Mouse (Mus musculus) midbrain, embryonic 12.5 days (tissue): ENCODE results near the gene Syne2. TPM values are rescaled to one million over a fixed set of nuclear protein-coding genes. Genes with fewer than 3 reads are reported as not detected.

Experiments used
- ATAC-seq: fragments of 200-750 bp; cut with Nextera tagmentation; 2 replicates; pipeline ENCODE4 v1.8.0; 2017; ENCODE audit warnings: low read depth, moderate TSS enrichment, moderate library complexity; ENCODE audit not compliant: low FRiP score
- H3K27ac ChIP-seq: fragments of 300-500 bp; sonication (generic); replicated peaks from 2 replicates; pipeline ENCODE4 v1.5.1; 2016; ENCODE audit warnings: mild to moderate bottlenecking
- H3K27me3 ChIP-seq: fragments of 300-500 bp; sonication (generic); 2 replicates; pipeline ENCODE4 v1.6.1; 2016; ENCODE audit warnings: mild to moderate bottlenecking
- H3K36me3 ChIP-seq: fragments of 300-500 bp; sonication (generic); 2 replicates; pipeline ENCODE4 v1.6.1; 2016
- H3K4me1 ChIP-seq: fragments of 300-500 bp; sonication (generic); 2 replicates; pipeline ENCODE4 v1.6.1; 2016
- H3K4me2 ChIP-seq: fragments of 300-500 bp; sonication (generic); replicated peaks from 2 replicates; pipeline ENCODE4 v1.6.1; 2016; ENCODE audit warnings: mild to moderate bottlenecking, moderate library complexity
- H3K4me3 ChIP-seq: fragments of 300-500 bp; sonication (generic); 2 replicates; pipeline ENCODE4 v1.5.1; 2016; ENCODE audit warnings: mild to moderate bottlenecking
- H3K9ac ChIP-seq: fragments of 300-500 bp; sonication (generic); replicated peaks from 2 replicates; pipeline ENCODE4 v1.6.1; 2016; ENCODE audit warnings: mild to moderate bottlenecking, moderate library complexity
- H3K9me3 ChIP-seq: fragments of 300-500 bp; sonication (generic); 2 replicates; pipeline ENCODE4 v1.6.1; 2016; ENCODE audit warnings: mild to moderate bottlenecking
- WGBS: fragments of 180-500 bp; shearing (Covaris S2); methylation state at CpG from one replicate; pipeline ENCODE4 v1.1.7; 2016; 5-methylcytosine and 5-hydroxymethylcytosine counted together
- polyA plus RNA-seq: library from polyadenylated mRNA; unstranded; fragments of >200 nt; fragmentation: Nextera tagmentation; extraction: Ambion mirVana; gene quantifications from 2 replicates; pipeline ENCODE4 v1.2.1, GENCODE M21; 2016

Gene Syne2
- polyA plus RNA-seq, 1 experiment from 2014 or later, result 116 TPM

DNA sequence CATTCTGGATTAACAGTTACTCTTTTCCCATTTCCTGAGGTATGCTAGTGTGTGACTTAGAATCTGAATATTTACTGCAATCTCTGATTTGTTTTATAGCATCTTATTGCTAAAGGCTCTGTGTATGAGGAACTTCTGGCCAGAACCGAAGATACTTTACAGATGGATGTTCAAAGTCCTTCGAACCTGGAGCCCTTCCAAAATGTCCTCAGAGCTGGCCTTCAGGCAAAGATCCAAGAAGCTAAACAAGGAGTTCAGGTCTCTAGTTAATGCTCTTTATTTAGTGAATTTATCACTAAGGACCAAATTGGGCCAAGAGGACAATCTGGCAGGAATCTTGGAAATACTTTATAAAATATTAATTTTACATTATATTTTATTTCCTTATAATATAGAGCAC, 100.5 kb downstream of the Syne2 start:
- no peak overlapping the region for H3K27ac ChIP-seq
- WGBS, result 94% methylated on average over 2 of the region's 2 CpGs

DNA sequence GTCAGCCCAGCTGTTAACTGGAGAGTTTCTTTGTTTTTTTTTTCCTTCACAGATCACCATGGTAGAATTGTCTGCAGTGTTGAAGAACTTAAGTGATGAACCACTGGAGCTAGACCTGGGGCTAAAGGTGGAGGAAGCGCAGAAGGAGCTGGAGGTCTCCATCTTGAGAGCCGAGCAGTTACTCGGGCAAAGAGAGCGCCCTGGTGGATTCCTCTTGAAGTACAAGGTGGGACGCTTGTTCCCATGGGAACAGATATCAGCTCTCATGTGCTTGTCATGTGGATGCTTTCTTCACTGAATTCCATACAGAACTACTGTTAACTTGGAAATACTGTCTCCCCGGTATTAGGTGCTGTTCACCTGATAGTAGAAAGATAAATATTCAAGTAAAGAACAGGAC, 101.0 kb downstream of the Syne2 start:
- Histone ChIP-seq H3K36me3 (peaks cover 55% of the 10 kb centered on the region), H3K27me3 (no peaks in the 10 kb centered on the region), H3K4me3 (no peak overlapping the region), H3K4me1 (no peaks in the 10 kb centered on the region), H3K27ac (no peak overlapping the region), H3K4me2 (no peak overlapping the region), H3K9me3 (no peaks in the 10 kb centered on the region), H3K9ac (no peak overlapping the region)
- ATAC-seq, result no peak
- 64% methylated on average over 6 of the region's 6 CpGs for WGBS

More for the DNA sequence above, 100.5 kb downstream of the Syne2 start:
- ATAC-seq, result no peak
- Histone ChIP-seq H3K4me1 (no peaks in the 10 kb centered on the region), H3K9me3 (no peaks in the 10 kb centered on the region), H3K4me3 (no peak overlapping the region), H3K27me3 (no peaks in the 10 kb centered on the region), H3K9ac (no peak overlapping the region), H3K36me3 (peaks cover 56% of the 10 kb centered on the region), H3K4me2 (no peak overlapping the region)

DNA sequence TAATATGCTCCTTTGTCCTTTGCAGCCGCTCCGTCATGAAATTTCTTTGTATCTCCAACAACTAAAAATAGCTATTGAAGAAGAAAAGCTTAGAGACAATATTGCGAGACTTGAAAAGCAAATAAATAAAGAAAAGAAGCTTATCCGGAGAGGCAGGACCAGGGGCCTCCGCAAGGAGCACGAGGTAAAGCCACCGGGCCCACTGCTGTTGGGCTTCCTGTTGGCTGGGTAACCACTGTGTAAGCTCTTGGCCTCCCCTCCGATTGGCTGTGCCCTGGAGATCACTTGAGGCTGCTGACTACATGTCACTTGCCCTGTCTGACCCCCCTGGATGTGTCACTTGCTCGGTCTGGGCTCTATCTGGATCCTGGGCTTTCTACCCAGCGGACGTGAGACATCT, 105.0 kb downstream of the Syne2 start:
- no peaks in the 10 kb centered on the region for H3K4me1 ChIP-seq
- 0 out of 2 replicates have a peak, but pooled peaks have one; percentile 66 for ATAC-seq
- H3K36me3 ChIP-seq, result peaks cover 67% of the 10 kb centered on the region
- 41% methylated on average over 11 of the region's 11 CpGs for WGBS
- H3K4me3 ChIP-seq, result no peak overlapping the region
- H3K27ac ChIP-seq, result peak overlapping the region; percentile 52; the same call in 1 of the 2 replicates
- no peak overlapping the region for H3K4me2 ChIP-seq
- no peaks in the 10 kb centered on the region for H3K9me3 ChIP-seq
- no peaks in the 10 kb centered on the region for H3K27me3 ChIP-seq
- no peak overlapping the region for H3K9ac ChIP-seq

DNA sequence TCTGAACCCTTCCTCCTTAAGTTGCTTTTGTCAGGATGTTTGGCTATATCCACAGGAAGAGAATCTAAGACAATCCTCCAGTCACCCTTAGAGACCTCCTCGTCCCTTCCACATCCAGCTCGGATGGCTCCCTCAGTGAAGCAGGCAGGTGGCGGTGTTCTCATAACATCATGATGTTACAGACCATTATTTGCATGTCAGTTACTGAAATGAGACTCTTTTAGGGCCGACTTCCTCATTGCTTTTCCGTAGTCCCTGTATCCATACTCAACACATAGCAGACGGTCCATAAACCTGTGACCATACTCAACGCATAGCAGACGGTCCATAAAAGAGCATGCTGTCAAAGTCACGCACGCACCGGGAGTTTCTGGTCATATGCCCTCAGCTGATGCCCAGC, 106.9 kb downstream of the Syne2 start:
- no peak for ATAC-seq
- peaks cover 71% of the 10 kb centered on the region for H3K36me3 ChIP-seq

DNA sequence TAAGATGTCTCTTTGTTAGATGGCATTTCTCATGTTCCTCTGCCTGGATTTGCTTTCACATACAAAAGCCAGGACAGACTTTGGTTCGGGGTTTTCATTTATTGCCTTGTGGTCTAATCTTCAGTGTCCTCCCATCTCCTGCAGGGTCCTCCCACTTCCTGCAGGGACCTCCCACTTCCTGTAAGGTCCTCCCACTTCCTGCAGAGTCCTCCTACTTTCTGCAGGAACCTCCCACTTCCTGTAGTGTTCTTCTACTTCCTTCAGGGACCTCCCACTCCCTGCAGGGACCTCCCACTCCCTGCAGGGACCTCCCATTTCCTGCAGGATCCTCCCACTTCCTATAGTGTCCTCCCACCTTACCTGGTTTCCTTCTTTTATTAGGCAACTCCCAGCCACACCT, 109.7 kb downstream of the Syne2 start:
- H3K27me3 ChIP-seq, result no peaks in the 10 kb centered on the region
- ATAC-seq, result no peak
- no peaks in the 10 kb centered on the region for H3K9me3 ChIP-seq
- no peak overlapping the region for H3K9ac ChIP-seq
- no peak overlapping the region for H3K4me3 ChIP-seq
- H3K4me2 ChIP-seq, result no peak overlapping the region
- 86% methylated on average over 1 of the region's 1 CpGs for WGBS
- H3K4me1 ChIP-seq, result no peaks in the 10 kb centered on the region
- H3K27ac ChIP-seq, result no peak overlapping the region
- peaks cover 82% of the 10 kb centered on the region for H3K36me3 ChIP-seq

More for the DNA sequence above, 106.9 kb downstream of the Syne2 start:
- Histone ChIP-seq H3K4me3 (no peak overlapping the region), H3K27ac (no peak overlapping the region), H3K4me2 (no peak overlapping the region), H3K4me1 (no peaks in the 10 kb centered on the region), H3K9ac (no peak overlapping the region), H3K27me3 (no peaks in the 10 kb centered on the region), H3K9me3 (no peaks in the 10 kb centered on the region)
- 95% methylated on average over 11 of the region's 11 CpGs for WGBS

DNA sequence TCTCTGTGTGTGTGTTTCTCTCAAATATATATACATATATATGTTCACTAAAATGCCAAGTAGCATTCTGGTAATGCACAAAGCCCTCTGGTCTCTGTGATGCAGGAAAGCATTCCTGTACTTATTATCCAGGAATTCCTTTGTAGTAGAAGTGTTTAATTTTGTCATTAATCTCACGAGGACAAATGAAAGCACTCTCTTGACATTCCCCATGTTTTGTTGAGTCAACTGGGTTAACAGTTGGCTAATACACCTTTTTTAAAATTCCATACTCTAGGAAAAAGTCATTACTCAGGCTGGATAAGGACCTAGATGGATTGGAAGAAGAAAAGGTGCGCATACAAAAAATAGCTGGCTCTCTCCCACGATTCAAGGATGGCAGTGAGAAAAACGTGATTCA, 115.6 kb downstream of the Syne2 start:
- Histone ChIP-seq H3K4me2 (no peak overlapping the region), H3K27me3 (no peaks in the 10 kb centered on the region), H3K4me1 (no peaks in the 10 kb centered on the region), H3K4me3 (no peak overlapping the region), H3K9me3 (no peaks in the 10 kb centered on the region), H3K27ac (no peak overlapping the region), H3K36me3 (peaks cover 84% of the 10 kb centered on the region), H3K9ac (no peak overlapping the region)
- 82% methylated on average over 4 of the region's 4 CpGs for WGBS
- ATAC-seq, result no peak

DNA sequence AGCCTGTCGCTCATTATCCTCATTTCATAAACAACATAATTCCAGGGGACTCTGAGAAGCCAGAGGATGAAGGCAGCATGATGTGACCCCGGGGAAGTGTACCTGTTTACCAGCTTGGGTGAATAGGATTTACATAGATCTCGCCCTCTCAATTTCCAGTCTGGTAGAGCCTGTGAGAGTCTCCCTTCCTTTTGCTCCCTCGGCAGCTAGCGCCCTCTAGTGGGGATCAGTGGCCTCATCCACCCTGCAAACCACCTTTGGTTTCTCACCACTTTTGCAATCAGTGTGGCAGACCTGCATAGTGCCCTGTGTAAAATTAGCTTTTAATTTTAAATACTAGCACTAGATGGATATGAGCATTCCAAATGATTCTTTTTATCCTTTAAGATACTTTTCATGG, 133.4 kb downstream of the Syne2 start:
- H3K9me3 ChIP-seq, result no peaks in the 10 kb centered on the region
- H3K36me3 ChIP-seq, result peaks cover 76% of the 10 kb centered on the region
- no peaks in the 10 kb centered on the region for H3K4me1 ChIP-seq
- no peak overlapping the region for H3K27ac ChIP-seq
- no peak overlapping the region for H3K4me3 ChIP-seq
- H3K4me2 ChIP-seq, result no peak overlapping the region
- H3K27me3 ChIP-seq, result no peaks in the 10 kb centered on the region
- 67% methylated on average over 5 of the region's 5 CpGs for WGBS
- no peak overlapping the region for H3K9ac ChIP-seq
- no peak for ATAC-seq

DNA sequence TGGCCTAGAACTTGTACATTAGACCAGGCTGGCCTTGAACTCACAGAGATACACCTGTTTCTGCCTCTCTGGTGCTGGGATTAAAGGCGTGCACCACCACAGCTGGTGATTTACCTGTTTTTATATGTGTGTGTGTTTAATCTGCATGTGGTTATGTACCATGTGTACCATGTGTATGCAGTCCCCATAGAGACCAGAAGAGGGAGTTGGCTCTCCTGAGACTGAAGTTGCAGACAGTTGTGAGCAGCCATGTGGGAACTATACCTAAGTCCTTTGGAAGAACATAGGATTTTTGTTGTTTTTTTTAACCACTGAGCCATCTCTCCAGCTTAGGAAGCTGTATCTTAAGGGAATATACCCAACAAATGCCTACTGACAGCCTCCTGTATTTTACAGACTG, 134.1 kb downstream of the Syne2 start:
- no peak for ATAC-seq
- H3K9me3 ChIP-seq, result no peaks in the 10 kb centered on the region
- no peak overlapping the region for H3K27ac ChIP-seq
- no peak overlapping the region for H3K4me3 ChIP-seq
- no peak overlapping the region for H3K9ac ChIP-seq
- H3K36me3 ChIP-seq, result peaks cover 76% of the 10 kb centered on the region
- WGBS, result 100% methylated on average over 1 of the region's 1 CpGs
- no peaks in the 10 kb centered on the region for H3K27me3 ChIP-seq
- H3K4me2 ChIP-seq, result no peak overlapping the region
- H3K4me1 ChIP-seq, result no peaks in the 10 kb centered on the region

DNA sequence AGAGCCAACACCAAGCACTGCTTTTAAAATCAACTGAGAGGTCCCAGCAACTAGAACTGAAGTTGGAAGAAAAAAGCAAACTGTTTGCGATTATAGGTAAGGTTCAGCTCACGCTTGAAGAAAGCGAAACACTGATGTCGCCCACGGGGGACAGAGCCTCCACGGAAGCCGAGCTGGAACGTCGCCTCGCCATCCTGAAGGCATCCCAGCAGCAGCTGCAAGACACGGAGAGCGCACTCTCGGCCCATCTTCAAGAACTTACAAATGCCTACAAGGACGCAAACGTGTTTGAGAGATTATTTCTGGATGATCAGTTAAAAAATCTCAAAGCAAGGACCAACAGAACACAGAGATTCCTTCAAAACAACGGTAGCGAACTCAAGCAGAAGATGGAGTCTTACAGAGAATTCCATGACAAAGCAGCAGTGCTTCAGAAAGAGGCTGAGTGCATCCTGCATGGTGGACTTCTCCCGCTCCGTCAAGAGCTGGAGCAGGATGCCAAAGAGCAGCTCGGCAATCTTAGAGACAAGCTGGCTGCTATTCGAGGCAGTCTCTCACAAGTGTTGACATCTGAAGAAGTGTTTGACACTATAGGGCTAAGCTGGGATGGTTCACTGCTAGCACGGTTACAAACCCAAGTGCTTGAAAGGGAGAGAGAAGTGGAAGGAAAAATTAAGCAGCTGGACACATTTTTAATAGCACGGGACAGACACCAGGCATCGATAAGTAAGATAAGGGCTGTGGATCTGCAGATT, 148.7 kb downstream of the Syne2 start:
- Histone ChIP-seq H3K4me3 (no peak overlapping the region), H3K4me2 (no peak overlapping the region), H3K36me3 (peaks cover 70% of the 10 kb centered on the region), H3K9me3 (no peaks in the 10 kb centered on the region), H3K27me3 (no peaks in the 10 kb centered on the region), H3K9ac (no peak overlapping the region), H3K27ac (no peak overlapping the region), H3K4me1 (no peaks in the 10 kb centered on the region)
- 96% methylated on average over 24 of the region's 24 CpGs for WGBS
- ATAC-seq, result no peak

DNA sequence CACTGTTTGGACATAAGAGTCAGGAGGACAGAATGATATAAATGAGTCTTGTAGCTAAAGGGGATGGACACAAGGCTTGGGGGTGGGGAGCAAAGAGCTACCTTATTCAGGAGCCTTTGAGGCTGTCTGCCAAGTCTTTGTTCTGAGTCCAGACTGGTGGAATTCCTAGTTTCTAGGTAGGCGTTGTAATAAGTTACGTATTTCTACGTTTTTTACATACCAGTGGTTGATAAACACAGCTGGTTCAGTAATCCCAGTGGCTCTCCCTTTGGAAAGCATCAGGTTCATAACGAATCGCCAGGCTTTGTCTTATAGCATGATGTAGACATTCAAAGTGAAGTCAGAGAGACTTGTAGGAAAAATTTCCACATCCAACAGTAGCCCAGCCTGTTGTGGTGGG, 161.1 kb downstream of the Syne2 start:
- H3K9ac ChIP-seq, result no peak overlapping the region
- H3K4me1 ChIP-seq, result 0 out of 2 replicates have a peak, but pooled peaks cover 2% of the 10 kb centered on the region
- ATAC-seq, result no peak
- H3K9me3 ChIP-seq, result no peaks in the 10 kb centered on the region
- H3K4me3 ChIP-seq, result no peak overlapping the region
- H3K4me2 ChIP-seq, result no peak overlapping the region
- H3K27ac ChIP-seq, result no peak overlapping the region
- H3K36me3 ChIP-seq, result peaks cover 76% of the 10 kb centered on the region
- WGBS, result 97% methylated on average over 5 of the region's 5 CpGs
- no peaks in the 10 kb centered on the region for H3K27me3 ChIP-seq

DNA sequence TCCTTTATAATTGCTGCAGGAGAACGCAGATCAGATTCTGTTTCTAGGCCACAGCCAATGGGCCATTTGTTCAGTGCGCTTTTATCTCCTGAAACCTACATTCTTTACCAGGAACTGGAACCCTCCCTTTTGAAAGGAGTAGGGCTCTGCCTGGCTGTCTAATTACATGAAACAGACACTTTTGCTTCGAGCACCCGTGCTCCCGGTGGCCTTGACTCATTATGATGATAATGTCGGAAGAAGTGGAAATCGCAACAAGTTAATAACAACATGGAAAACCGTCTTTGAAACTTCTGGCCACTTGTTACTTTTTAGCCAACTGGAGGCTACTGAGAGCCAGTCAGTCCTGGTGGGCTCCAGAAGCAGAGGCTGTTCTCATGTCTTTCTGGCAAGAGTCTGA, 165.4 kb downstream of the Syne2 start:
- H3K9ac ChIP-seq, result no peak overlapping the region
- H3K4me2 ChIP-seq, result no peak overlapping the region
- no peak for ATAC-seq
- 50% methylated on average over 8 of the region's 8 CpGs for WGBS
- H3K9me3 ChIP-seq, result no peaks in the 10 kb centered on the region
- H3K4me3 ChIP-seq, result no peak overlapping the region
- no peaks in the 10 kb centered on the region for H3K4me1 ChIP-seq
- H3K27ac ChIP-seq, result no peak overlapping the region; the same call in 1 of the 2 replicates
- H3K27me3 ChIP-seq, result no peaks in the 10 kb centered on the region
- H3K36me3 ChIP-seq, result peaks cover 81% of the 10 kb centered on the region

DNA sequence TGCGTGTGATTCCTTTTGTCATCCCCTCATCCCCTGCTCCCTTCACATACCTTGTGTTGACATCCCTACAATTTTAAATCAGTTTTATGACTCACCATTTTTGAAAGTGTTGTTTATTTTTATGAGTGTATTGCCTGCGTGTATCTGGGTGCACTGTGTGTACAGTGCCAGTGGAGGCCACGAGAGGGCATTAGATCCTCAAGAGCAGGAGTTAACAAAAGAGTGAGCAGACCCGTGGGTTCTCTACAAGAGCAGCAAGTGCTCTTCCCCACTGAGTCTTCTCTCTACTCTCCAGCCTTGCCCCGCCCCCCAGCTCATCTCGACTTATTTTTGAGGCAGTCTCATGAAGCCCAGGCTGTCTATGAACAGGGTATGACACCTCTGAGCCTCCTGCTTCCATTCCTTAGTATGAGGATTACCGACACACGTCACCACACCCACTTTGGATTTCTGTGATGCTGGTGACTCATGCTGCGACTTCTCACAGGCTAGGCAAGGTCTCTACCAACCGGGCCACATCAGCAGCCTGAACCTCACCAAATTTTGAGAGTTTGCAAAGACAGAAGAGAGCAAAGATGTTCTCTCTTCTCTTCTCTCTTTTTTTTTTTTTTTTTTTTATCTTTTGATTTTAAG, 174.4 kb downstream of the Syne2 start:
- Histone ChIP-seq H3K9ac (no peak overlapping the region), H3K27me3 (no peaks in the 10 kb centered on the region), H3K4me1 (no peaks in the 10 kb centered on the region), H3K27ac (no peak overlapping the region), H3K36me3 (peaks cover 83% of the 10 kb centered on the region), H3K4me3 (no peak overlapping the region), H3K4me2 (no peak overlapping the region), H3K9me3 (no peaks in the 10 kb centered on the region)
- 83% methylated on average over 10 of the region's 10 CpGs for WGBS
- ATAC-seq, result no peak
